Mouse (Mus musculus) liver, embryonic 14.5 days (tissue): ENCODE results near the gene Abcf2. TPM values are rescaled to one million over a fixed set of nuclear protein-coding genes. Genes with fewer than 3 reads are reported as not detected.
A peak's percentile ranks its signal among the peaks of the same experiment; 100 is the strongest.

ENCODE experiments used
- ATAC-seq: fragments of 200-750 bp; cut with Nextera tagmentation; 2 replicates; pipeline ENCODE4 v1.8.0; 2017; ENCODE audit warnings: moderate number of reproducible peaks, mild to moderate bottlenecking, moderate library complexity; ENCODE audit not compliant: insufficient read depth
- DNase-seq, 3 experiments: peaks; one replicate each; pipeline ENCODE4 v3.0.0-alpha.2; 2012 to 2013; ENCODE audit warnings: low read depth in 3 of 3, low spot score in 3 of 3
- H3K27ac ChIP-seq: fragments of 300-500 bp; sonication (generic); 2 replicates; pipeline ENCODE4 v1.5.1; 2014; ENCODE audit warnings: moderate library complexity, mild to moderate bottlenecking, control low read depth, inconsistent platforms
- H3K27me3 ChIP-seq: fragments of 300-500 bp; sonication (generic); 2 replicates; pipeline ENCODE4 v1.6.1; 2014; ENCODE audit warnings: mild to moderate bottlenecking, low read length, moderate library complexity; ENCODE audit not compliant: control insufficient read depth, insufficient read depth
- H3K36me3 ChIP-seq: fragments of 300-500 bp; sonication (generic); replicated peaks from 2 replicates; pipeline ENCODE4 v1.6.1; 2014; ENCODE audit warnings: low read depth; ENCODE audit not compliant: control insufficient read depth, insufficient read depth
- H3K4me1 ChIP-seq, 2 experiments: fragments of 200-500 bp in 1 of 2; fragments of 300-500 bp in 1 of 2; sonication (generic) in 1 of 2; replicated peaks; 2 replicates each; pipeline ENCODE4 v1.6.1; 2012 to 2014; ENCODE audit warnings: antibody characterized with exemption in 1 of 2, inconsistent platforms in 1 of 2, low read length in 1 of 2; ENCODE audit not compliant: control insufficient read depth in 2 of 2, insufficient read depth in 2 of 2
- H3K4me2 ChIP-seq: fragments of 300-500 bp; sonication (generic); 2 replicates; pipeline ENCODE4 v1.6.1; 2014; ENCODE audit warnings: low read depth, mild to moderate bottlenecking, control low read depth, moderate library complexity
- H3K4me3 ChIP-seq, 2 experiments: fragments of 200-500 bp in 1 of 2; fragments of 300-500 bp in 1 of 2; sonication (generic) in 1 of 2; 2 replicates each; pipeline ENCODE4 v1.5.1; 2012 to 2014; ENCODE audit warnings: low read depth in 2 of 2, low read length in 2 of 2, mild to moderate bottlenecking in 2 of 2, control low read depth in 1 of 2, inconsistent platforms in 1 of 2, moderate library complexity in 1 of 2; ENCODE audit not compliant: insufficient read depth in 1 of 2
- H3K9ac ChIP-seq: fragments of 300-500 bp; sonication (generic); replicated peaks from 2 replicates; pipeline ENCODE4 v1.6.1; 2014; ENCODE audit warnings: mild to moderate bottlenecking, control low read depth, moderate library complexity
- H3K9me3 ChIP-seq: fragments of 300-500 bp; sonication (generic); 2 replicates; pipeline ENCODE4 v1.6.1; 2016; ENCODE audit warnings: low read length, mixed read lengths; ENCODE audit not compliant: control insufficient read depth
- CTCF ChIP-seq: IDR thresholded peaks from 2 replicates; pipeline ENCODE4 v1.5.1; 2016; ENCODE audit warnings: antibody characterized with exemption, low read depth, control low read depth
- EP300 ChIP-seq: IDR thresholded peaks from 2 replicates; pipeline ENCODE4 v1.6.1; 2016; ENCODE audit warnings: antibody characterized with exemption, low read depth
- WGBS: fragments of 180-500 bp; shearing (Covaris S2); extraction: QIAGEN DNeasy Blood & Tissue Kit; methylation state at CpG from one replicate; pipeline ENCODE4 v1.1.7; 2014; ENCODE audit not compliant: insufficient replicate concordance; 5-methylcytosine and 5-hydroxymethylcytosine counted together
- polyA plus RNA-seq, 2 experiments: library from polyadenylated mRNA; depleted of rRNA in 1 of 2; stranded (reverse) in 1 of 2; unstranded in 1 of 2; fragments of >200 nt; fragmentation: Nextera tagmentation in 1 of 2; extraction: Ambion mirVana in 1 of 2; gene quantifications; 2 replicates each; pipeline versions ENCODE4 v1.2.1 to v1.2.3; 2012 to 2014

Abcf2 gene
- polyA plus RNA-seq (2012; rRNA removed) (29.2 and 33.6 TPM in 2 replicates), polyA plus RNA-seq (2014; fragmentation: Nextera tagmentation; extraction: Ambion mirVana) (50.9 and 53.5 TPM in 2 replicates)

DNA sequence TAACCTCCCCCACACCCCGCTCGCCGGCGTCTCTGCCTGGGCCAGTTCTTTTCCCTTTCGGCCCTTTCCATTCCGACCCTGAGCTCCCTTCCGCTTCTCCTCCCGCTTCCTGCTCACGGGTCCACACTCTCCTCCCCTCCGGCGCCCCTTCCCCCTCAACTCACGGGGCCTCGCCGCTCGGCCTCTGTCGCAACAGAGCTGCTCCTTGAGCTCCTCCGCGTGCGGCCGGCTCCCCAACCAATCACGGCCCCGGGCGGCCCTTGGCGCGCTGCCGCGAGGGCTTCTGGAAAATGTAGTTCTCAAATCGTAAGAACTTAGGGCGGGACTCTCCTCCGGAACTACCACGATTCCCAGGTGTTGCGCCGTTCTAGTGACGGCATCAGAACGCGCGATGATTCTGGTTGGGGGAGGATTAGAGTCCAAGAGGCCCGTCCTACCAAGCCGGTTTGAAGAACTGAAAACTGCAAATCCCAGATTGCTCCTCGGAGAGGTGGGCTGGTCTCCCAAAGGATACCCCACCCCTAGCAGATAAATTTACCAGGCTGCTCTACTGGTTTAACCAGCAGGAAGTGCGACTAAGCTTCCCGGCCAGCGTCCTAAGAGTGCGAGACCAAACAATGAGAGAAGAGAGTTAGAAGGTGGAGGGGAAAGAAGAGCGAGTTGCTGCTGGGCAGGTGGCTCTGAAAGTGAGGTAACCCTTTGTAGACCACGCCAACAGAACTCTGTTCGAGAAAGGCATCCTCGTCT, at the start of gene Abcf2:
Gene Abcf2 (minus strand): TSS at position 285 of the 747 bp plus-strand sequence.
- peak; percentile 99 to 100 (median 99) for DNase-seq
- no peaks in the 10 kb centered on the region for H3K9me3 ChIP-seq
- H3K9ac ChIP-seq: peak within 1 kb of the TSS; percentile 85
- peaks cover 5 to 13% of the 10 kb centered on the region in 2 experiments for H3K4me1 ChIP-seq
- H3K4me3 ChIP-seq: peak within 1 kb of the TSS; percentile 86 to 97
- H3K36me3 ChIP-seq: peaks cover 26% of the 10 kb centered on the region
- H3K27ac ChIP-seq: peak within 1 kb of the TSS; percentile 71
- no peaks in the 10 kb centered on the region for H3K27me3 ChIP-seq
- peak; percentile 96 for ATAC-seq
- peak within 1 kb of the TSS; percentile 90 for H3K4me2 ChIP-seq
- WGBS: under 1% methylated on average over 48 of the region's 48 CpGs
- TF ChIP-seq EP300 (no peak), CTCF (no peak)

- H3K4me1 ChIP-seq: no peaks in the 10 kb centered on the region
- no peak overlapping the region for H3K9ac ChIP-seq
- no peak for ATAC-seq
- no peak for DNase-seq
- H3K27me3 ChIP-seq: peaks cover 9% of the 10 kb centered on the region
- WGBS: 27% methylated on average over 4 of the region's 4 CpGs
- no peaks in the 10 kb centered on the region for H3K36me3 ChIP-seq
- no peaks in the 10 kb centered on the region for H3K9me3 ChIP-seq
- TF ChIP-seq CTCF (no peak), EP300 (no peak)
- H3K4me2 ChIP-seq: no peak overlapping the region
- H3K27ac ChIP-seq: no peak overlapping the region
- no peak overlapping the region for H3K4me3 ChIP-seq
Observed at GRCm38 (mm10) chr5:24624822-24625120, 47.5 kb upstream of the Abcf2 start.

- WGBS: 7% methylated on average over 37 of the region's 37 CpGs
- peak within 1 kb of the TSS in 1 of 2 experiments; percentile 1; a peak in 1 of 4 replicates for H3K4me3 ChIP-seq
Observed at GRCm38 (mm10) chr5:24623986-24624821, 46.9 kb upstream of the Abcf2 start, which contains the start of gene Smarcd3. Smarcd3 (minus strand) TSS chr5:24624411.

GRCm38 (mm10) chr5:24623041-24623985, 46.0 kb upstream of the Abcf2 start:
- WGBS: 35% methylated on average over 8 of the region's 8 CpGs
- Histone ChIP-seq H3K27ac (no peak overlapping the region), H3K27me3 (peaks cover 9% of the 10 kb centered on the region), H3K9me3 (no peaks in the 10 kb centered on the region), H3K9ac (no peak overlapping the region), H3K4me3 (no peak overlapping the region), H3K4me1 (no peaks in the 10 kb centered on the region), H3K4me2 (no peak overlapping the region), H3K36me3 (no peaks in the 10 kb centered on the region)
- no peak for ATAC-seq
- no peak for DNase-seq
- TF ChIP-seq EP300: no peak
- TF ChIP-seq CTCF: no peak

More at GRCm38 (mm10) chr5:24623986-24624821, 46.9 kb upstream of the Abcf2 start, which contains the start of gene Smarcd3:
- Histone ChIP-seq H3K9ac (no peak within 1 kb of the TSS), H3K27ac (no peak within 1 kb of the TSS), H3K4me1 (no peaks in the 10 kb centered on the region), H3K4me2 (peak within 1 kb of the TSS; percentile 11; the same call in 1 of the 2 replicates), H3K36me3 (no peaks in the 10 kb centered on the region), H3K27me3 (peaks cover 9% of the 10 kb centered on the region), H3K9me3 (no peaks in the 10 kb centered on the region)
- DNase-seq (no peak), ATAC-seq (no peak)
- TF ChIP-seq EP300 (no peak), CTCF (no peak)
